Mouse (Mus musculus) lung, postnatal 4 days (tissue): Measurements from ENCODE around the gene Ccn2.
"Not testable (repeated sequence)": the region's sequence is repeated elsewhere in the genome, so short reads cannot be mapped to it uniquely, and the experiment has no call there.

Experiments used
- DNase-seq, 2 experiments: peaks; one replicate each; pipeline ENCODE4 v3.0.0; 2021

Ccn2 gene

DNA sequence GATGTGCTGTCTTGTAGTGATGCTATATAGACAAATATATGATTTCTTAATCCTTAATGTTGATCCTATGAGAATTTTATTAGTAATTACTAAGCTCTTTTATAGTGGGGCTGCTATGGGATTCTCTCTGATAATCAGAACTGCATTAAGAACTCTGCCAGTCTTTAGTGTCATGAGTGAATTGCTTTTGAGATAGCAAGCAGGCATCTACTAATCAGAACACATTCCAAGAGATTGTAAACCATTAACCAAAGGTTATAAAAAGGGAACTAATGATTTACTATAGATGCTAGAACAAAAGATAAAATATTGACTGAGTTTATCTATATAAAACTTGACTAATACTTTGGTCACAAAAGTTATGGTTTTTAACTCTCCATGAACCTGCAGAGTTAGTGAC lies 8.5 kb downstream of the Ccn2 start:
- DNase-seq: no peak

- no peak for DNase-seq
Observed at GRCm38 (mm10) chr10:24609146-24609545, 13.9 kb downstream of the Ccn2 start.

DNA sequence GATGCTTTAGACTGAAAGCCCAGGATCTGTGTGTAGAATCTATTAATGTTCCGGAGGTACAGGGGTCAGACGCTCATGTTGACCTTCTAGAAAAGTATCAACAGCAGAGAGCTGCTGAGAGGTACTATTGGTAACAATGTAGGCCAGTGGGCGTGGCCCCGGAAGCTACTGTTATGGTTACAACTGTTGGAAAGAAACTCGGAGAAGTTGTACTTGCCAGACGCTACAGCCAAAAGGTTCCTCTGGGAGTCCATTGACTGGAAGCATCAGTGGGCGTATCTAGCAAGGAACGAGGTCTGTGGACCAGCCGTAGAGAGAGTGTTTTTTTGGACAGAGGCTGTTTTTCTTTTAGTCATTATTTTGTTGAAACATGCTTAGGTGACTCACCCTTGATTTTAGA lies 14.5 kb downstream of the Ccn2 start:
- DNase-seq: no peak

- DNase-seq: no peak
Observed at GRCm38 (mm10) chr10:24614726-24615125, 19.5 kb downstream of the Ccn2 start.

DNA sequence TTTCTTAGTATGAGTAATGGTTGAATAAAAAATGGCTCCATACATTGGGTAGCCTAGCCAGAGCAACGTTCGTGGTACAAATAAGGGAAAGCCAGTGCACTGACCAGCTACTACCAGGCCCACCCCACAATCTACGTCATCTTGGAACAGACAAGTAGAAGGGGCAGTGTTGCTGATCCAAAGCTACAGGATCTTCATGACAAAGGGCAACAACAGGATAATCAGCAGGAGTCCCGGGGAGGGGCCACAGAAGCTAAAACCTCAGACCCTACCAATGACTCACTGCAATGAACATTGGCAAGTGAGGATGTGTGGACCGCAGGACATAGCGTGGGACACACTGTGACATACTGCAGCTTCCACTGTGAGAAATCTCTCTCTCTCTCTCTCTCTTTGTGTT lies 20.6 kb downstream of the Ccn2 start:
- no peak for DNase-seq

GRCm38 (mm10) chr10:24616572-24616971 lies 21.3 kb downstream of the Ccn2 start:
- DNase-seq: not testable (repeated sequence)

DNA sequence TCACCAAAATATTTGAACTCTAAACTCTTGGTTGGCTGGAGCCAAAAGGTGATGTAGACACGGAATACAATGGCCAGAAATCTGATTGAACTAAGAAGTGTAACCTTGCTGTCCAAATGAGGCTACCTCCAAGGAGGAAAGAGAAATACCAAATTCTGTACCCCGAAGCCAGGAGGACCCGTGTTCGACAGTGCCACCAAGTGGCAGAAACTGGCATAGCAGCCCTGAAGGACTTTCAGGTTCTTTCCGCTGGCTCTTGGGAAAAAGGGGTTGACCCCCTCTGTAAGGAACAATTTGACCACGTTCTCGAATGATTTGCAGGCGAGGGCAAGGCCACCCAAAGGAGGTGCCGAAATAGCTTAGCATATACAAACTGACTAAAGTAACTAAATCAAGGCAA lies 26.3 kb downstream of the Ccn2 start:
- peak; percentile 46 to 71 for DNase-seq

DNA sequence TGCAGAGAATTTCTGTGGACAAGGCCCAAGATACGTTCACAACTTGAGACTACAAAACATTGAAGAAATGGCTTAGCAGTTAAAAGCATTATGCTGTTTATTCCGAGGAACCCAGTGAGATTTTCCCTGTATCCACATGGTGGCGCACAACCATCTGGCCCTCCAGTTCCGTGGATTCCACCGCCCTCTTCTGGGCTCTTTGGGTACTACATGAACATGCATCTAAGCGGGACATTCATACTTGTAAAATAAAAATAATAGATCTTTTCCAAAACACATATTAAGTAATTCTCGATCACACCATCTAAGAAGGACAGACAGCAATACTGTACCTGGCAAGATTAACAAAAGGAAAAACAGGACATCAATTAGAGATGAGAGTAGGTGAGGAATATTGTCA lies 27.3 kb downstream of the Ccn2 start:
- peak; percentile 61 to 87 for DNase-seq

GRCm38 (mm10) chr10:24625060-24625701 lies 29.9 kb downstream of the Ccn2 start:
- DNase-seq: peak; percentile 84 to 88

DNA sequence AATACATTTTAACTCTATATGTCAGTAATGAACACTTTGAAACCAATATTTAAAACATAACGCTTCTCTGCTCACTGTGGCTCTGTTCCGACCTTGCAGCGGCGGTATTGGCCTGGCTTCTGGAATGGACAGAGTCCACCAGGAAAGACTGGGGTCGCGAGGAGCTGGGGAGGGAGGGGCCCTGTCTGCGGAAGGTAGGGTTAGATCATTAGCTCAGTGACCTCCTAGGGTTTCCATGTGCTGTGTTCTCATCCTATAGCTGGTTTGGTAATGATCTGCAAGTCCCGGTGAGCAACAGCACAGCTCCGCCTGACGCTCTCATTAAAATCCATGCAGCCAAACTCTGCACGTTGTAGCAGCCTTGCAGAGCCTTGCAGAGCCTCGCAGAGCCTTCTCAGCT lies 32.0 kb downstream of the Ccn2 start:
- DNase-seq: no peak

DNA sequence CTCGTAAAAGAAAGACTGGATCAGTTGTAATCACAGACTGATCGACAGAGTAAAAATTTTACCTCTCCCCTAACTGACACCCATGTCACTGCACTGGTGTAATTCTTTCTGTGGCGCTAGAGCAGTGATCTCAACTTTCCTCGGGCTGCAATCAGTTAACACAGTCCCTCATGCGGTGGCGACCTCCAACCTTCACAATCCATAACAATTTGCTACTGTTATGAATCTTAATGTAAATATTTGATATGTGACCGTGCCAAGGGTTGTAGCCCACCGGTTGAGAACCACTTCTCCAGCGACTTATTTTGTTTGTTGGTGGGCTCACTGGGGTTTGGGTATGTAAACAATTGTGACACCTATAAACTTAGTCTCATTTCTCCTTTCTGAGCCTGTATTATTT lies 33.2 kb downstream of the Ccn2 start:
- no peak for DNase-seq

DNA sequence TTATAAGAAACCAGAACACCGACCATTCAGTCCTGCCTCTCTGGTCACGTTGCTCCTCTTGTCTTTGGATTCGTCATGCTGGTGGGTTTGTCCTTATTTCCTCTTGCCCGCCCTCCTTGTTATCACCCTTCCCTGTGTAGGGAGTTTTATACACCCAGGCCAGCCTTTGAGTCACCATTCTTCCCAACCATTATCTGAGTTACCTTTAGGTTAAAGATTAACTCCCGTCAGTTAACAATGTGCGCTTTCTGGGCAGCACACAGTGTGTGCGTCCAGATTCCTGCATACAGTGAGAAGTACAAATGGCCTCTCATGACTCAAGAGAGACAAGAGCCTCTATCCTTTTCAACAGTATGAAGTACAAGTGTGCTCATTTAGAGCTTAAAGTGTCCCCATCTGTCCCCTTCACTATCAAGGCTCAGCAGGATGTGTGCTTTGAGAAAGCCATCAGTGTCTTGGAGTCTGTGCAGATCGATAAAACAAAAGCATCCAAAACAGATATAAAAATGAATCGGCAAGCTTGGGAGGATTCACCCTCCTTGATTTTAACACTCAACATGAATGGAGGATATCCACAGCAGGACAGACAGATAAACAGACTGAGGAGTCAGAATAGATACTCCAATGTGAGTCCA lies 34.0 kb downstream of the Ccn2 start:
- DNase-seq: no peak

DNA sequence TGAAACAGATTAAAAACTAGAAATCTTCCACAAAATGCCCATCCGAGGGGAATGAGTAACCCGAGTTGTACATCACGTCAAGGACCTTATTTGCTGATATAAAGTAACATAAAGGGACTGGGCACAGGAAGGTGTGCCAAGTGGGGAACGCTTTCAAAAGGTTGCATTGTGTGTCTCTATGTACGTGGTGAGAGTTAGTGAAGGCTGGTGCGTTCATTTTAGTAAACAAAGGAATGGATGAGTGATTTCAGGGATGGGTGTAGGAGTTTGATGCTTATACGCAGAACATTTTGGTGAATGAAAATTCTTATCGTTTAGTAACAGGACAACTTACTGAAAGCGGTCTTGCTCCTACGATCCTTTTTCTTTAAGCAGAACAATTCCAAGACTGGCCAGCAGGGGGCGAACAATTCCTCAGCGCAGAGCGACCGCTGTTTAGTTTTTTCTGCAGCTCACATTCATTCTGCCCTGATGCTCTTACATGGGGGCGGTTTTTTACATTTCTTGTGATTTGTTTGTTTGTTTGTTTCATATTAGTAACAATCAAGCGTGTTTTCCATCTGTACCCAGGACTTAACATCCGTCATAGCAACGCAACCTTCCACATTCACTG lies 35.3 kb downstream of the Ccn2 start:
- peak in 1 of 2 experiments; percentile 79 for DNase-seq

GRCm38 (mm10) chr10:24631122-24631521 lies 35.9 kb downstream of the Ccn2 start:
- no peak for DNase-seq

DNA sequence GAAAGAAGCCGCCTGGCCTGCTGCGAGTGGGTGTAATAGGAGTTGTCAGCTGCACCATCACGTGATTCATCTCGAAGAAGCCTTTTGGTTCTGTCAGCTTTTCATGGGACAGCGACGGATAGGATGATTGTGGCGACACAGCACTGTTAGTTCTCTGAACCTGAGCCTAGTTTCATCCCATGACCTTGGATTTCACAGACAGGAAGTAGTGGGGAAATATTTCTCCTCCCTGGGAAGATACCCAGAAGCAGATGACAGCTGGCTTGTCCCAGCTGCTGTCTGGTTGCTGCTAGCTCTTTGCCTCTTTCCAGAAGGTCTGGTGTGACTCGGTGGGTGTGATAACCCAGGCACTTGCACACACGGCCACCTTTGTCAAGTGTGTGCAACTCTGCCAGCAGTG lies 39.0 kb downstream of the Ccn2 start:
- DNase-seq: peak; percentile 42 to 45

DNA sequence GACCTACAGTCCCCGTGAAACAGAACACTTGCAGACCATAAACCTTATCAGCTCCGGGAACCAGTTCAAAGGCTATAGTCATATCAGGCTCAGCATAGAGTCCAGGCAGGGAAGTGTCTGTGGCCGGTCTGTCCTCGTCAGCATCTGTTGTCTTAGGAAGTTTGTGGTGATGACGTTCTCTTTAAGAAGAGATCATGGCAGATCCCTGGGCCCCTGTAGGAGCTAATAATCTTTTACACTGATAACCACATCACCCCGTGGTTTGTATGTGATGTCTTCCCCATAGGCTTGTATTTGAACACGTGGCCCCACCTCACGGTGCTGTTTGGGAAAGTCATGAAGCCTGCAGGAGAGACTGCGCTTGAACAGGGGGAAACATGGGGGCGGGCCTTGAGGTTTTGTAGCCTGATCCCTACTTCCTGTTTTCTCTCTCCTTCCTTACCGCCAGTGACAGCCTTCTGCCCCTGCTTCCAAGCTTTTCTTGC lies 40.1 kb downstream of the Ccn2 start:
- DNase-seq: peak in 1 of 2 experiments; percentile 55

DNA sequence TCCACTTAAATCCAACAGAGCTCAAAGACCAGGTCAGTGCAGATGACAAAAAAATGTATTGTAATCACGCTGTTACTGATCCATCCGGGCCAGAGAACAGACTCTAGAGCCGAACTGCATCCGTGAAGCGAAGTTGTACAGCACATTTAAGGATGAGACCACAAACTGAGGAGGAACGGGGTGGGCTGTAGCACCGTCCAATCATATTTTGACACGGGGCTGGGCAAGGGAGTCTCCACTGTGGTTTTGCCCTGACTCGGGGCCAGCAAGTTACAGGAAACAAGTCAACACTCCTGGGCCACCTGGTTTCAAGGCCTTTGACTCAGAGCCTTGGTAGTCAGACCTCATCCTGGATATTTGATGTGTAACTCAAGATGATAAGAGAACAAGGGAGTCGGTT lies 40.6 kb downstream of the Ccn2 start:
- peak in 1 of 2 experiments; percentile 23 for DNase-seq

GRCm38 (mm10) chr10:24636986-24637385 lies 41.7 kb downstream of the Ccn2 start:
- DNase-seq: no peak

DNA sequence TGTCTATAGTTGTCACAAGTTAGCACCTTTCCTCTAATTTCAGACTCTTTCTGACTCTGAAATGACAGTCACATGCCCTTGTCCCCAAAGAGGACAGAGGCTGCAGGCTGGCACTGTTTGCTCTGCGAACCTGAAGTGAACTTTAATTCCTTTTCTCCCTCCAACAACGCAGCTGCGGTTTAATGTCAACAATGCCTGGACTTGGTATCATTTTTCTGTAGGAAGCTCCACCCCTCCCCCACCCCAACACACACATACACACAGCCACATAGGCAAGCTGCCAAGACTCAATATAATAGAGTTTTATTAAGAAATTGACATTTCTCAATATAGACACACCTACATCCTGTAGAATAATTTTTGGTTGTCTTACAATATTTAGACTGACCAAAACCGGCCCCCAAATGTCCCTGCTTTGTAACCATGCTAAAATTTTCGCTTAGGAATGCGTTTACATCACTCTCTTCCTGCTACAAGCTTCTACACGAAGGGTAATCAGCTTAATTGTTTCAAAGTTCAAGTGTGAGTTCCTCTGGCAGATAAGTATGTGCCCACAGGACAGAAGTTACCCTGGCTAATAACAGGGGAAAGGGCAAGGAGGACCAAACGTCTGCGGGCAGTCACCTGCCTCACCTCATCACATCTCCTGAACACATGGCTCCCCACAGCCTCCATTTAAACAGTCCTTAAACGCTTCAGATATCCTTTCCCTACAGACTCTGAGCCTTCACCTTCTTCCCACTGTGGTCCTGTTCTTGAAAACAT lies 43.2 kb downstream of the Ccn2 start:
- DNase-seq: no peak

GRCm38 (mm10) chr10:24639596-24639995 lies 44.4 kb downstream of the Ccn2 start:
- DNase-seq: peak in 1 of 2 experiments; percentile 26

GRCm38 (mm10) chr10:24640186-24640875 lies 45.1 kb downstream of the Ccn2 start:
- DNase-seq: no peak

DNA sequence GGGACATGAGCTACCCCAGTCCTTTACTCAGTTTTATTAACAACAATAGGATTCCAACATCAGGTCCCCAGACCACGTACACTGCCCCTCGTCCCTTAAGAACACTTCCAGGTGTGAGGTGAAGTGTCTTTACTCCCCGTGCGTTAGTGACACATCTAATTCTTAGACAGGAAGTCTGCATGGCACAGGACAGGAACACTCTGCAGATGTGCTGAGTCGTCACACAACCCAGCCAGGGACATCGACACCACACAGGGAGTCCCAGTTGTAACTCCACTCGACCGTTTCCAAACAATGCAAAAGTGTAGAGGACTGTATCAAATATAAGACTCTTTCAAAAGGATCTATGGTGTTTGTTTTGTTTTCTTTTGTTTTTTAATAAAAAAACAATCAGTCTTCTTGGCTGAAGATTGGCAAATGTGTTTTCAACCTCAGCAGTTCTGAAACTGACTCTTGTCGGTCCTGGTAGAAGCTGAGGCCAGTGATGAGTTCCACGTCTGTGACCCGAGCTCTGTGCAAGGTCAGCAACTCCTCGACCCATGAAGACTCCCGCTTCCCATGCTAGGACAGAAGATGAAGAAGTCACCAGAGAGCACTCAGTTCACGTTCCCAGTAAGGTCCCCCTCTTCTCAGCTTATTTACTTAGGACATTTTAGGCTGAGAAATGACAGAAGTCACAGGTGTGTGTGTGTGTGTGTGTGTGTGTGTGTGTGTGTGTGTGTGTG lies 46.3 kb downstream of the Ccn2 start:
- no peak for DNase-seq
